Mouse (Mus musculus) thymus, postnatal 4 days (tissue): Measurements from ENCODE around the gene Gm49387.
A peak's percentile ranks its signal among the peaks of the same experiment; 100 is the strongest.
"Not testable (repeated sequence)": the region's sequence is repeated elsewhere in the genome, so short reads cannot be mapped to it uniquely, and the experiment has no call there.

Experiments
- DNase-seq: peaks from one replicate; pipeline ENCODE4 v3.0.0; 2021

Gm49387 gene

GRCm38 (mm10) chr14:31630677-31631076 lies 10.0 kb downstream of the Gm49387 start:
- no peak for DNase-seq

- DNase-seq, result no peak
Observed at GRCm38 (mm10) chr14:31622748-31623147, 17.9 kb downstream of the Gm49387 start.

DNA sequence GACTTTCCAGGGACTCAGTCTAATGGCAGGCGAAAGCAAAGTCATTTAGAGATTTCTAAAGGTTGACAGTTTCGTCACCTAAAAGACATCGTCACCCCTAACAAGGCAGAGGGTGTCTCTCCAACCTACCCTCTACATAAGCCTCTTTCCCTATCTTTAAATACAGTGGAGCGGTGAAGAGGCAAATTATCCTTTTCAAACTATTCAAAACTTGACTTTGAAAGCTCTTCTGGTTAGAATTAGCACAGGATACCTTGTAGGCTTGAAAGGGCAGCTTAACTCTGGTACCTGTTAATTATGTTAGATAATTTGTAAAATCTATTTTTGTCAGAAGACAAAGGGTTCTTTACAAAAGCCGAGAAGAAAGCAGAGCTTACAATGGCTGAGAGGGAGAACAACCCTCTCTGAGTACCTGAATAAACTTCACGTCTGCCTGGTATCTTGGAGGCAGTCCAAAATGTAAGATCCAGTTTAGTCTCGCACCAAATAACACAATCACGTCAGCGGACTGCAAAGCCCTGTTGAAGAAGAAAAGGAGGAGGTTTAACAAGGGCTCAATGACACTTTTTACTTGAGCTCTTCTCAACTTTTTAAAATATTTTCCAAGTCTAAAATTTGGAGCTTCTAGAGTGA lies 20.0 kb downstream of the Gm49387 start:
- DNase-seq, result no peak

DNA sequence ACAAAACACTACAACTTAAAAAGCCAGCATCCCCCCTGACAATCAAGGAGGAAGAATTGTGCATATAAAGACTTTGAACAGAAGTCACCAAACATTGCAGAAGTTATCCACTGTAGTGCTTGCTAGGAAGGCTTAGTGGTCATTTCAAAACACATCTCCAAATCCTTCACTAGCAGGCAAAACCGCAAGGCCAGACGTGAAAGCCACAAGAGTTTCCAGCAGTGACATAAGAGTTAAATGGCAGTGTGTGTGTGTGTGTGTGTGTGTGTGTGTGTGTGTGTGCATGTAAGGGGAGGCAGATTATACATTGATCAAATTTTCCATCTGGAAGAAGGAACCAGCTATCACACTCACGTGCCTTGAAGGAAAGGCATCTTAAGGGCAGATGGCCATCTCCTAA lies 22.7 kb downstream of the Gm49387 start:
- DNase-seq, result no peak

- DNase-seq, result no peak
Observed at GRCm38 (mm10) chr14:31617204-31617603, 23.5 kb downstream of the Gm49387 start.

DNA sequence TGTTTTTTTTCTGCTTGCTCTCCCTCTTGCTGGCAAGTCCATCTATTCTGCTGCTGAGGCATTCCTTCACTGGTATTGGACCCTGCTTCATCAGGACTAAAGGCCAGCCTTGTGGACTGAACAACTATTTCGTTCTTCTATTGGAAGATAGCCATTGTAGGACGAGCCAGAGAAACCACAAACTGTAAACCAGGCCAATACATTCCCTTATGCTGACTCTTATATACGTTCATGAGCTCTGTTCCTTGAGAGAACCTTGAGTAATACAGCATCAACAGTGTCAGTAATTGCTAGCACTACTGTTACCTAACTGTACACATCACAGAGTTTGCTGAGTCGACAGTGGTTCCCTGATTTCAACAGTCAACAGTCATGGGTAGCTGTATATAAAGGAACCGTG lies 27.0 kb downstream of the Gm49387 start:
- DNase-seq, result no peak

GRCm38 (mm10) chr14:31611986-31612385 lies 28.7 kb downstream of the Gm49387 start:
- DNase-seq, result peak; percentile 34

DNA sequence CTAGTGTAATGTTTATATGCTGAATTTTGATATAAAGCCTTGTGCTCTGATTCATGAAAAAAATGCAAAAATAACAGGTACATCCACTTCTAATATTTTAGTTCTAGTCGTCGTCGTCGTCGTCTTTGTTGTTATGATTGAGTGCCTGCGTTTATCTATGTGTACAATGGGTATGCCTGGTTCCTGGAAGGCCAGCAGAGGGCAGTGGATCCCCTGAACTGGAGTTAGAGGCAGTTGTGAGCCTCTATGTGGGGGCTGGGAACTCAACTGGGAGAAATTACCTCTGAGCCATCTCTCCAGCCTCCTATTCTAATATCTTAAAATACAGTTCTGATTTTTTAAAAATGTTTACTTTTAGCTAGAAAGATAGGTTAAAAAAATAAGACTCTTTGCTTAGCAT lies 35.2 kb downstream of the Gm49387 start:
- DNase-seq, result peak; percentile 62

DNA sequence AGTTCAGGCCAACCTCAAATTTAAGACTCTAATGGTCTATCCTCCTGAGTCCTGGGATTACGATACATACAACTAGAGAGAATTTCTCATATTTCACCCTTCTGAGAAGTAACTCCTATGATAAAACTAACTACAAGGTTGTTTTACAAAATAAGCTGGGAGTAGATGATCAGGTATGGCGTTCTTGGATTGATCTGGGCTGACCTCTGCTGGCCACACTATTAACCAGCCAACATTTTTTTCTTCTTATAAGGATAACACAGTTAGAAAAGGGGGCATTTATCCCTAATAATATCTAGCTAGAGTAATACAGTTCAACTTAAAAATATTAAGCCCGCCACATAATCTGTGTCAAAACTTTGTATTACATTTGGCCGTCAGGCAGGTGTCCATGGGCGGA lies 35.8 kb downstream of the Gm49387 start:
- peak; percentile 62 for DNase-seq

DNA sequence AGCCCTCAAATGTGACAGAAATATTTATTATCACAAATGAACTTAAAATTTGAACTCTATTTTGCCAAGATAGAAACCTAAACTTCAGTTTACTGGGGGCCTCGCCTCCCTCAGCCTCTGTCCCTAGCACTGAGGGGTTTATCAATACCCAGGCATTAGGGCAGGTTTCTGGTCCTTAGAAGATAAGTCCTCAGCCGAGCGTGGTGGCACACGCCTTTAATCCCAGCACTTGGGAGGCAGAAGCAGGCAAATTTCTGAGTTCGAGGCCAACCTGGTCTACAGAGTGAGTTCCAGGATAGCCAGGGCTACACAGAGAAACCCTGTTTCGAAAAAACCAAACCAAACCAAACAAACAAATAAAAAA lies 38.1 kb downstream of the Gm49387 start:
- not testable (repeated sequence) for DNase-seq

DNA sequence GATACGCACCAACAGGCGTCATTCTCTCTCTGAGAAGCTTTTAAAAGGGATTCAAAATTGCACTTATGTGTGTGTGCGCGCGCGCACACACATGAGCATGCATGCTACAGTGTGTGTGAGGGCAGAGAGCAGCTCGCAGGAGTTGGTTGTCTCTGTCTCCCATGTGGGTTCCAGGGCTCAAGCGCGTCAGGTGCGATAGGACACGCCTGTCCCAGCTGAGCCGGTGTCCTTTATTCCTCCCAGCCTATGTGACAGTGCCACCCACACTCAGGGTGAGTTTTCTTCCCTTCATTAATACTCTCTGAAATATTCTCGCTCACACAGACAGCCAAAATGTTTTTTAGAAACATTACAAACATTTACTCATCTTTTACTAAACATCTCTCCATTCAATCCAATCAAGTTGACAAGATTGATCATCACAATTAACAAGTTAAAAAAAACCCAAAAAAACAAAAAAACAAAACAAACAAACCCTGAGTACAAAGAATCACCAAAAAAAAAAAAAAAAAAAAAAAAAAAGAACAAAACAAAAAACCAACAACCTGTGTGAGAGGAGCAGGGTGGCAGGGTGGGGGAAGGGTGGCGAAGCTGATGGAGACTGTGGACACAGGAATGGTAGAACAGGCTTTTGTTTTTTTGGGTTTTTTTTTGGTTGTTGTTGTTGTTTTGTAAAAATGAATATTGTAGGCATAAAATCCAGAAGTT lies 38.6 kb downstream of the Gm49387 start:
- DNase-seq, result peak; percentile 51

- no peak for DNase-seq
Observed at GRCm38 (mm10) chr14:31597446-31597845, 43.2 kb downstream of the Gm49387 start.

- no peak for DNase-seq
Observed at GRCm38 (mm10) chr14:31596408-31596807, 44.3 kb downstream of the Gm49387 start.

DNA sequence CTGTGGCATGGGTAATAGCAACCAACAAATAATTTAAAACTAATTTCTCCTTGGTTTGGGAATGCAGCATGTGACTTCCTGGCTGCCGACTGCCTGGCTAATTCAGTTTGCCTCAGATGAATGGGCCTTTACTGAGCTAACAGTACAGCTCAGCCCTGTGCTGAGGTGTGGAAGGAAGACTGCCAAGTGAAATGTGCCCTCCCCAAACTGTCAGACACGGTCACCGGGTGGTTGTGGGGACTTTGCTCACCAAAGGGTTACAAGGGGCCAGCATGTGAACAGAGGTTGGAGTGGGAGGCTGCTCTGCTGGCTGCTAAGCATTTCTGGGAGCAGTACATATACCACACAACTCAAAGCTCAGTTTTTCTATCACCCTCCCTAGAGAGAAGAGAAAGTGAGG lies 46.0 kb downstream of the Gm49387 start:
- no peak for DNase-seq

DNA sequence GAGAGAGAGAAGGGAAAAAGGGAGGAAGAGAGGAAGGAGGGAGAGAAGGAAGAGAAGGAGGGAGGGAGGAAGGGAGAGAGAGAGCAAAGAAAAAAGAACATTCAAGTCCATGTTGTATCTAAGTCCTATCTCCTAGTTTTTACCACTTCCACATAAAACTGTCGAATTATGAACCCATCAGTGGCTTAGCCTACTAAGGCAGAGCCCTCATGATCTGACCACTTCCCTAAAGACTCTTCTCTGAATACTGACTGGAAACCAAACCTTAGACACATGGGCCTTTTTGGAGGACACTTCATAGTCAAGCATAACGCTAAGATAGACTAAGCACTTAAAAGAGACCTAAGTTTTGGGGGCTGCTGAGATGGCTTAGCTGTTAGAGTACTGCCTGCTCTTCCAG lies 47.6 kb downstream of the Gm49387 start:
- no peak for DNase-seq

- no peak for DNase-seq
Observed at GRCm38 (mm10) chr14:31591243-31591642, 49.4 kb downstream of the Gm49387 start, which contains the start of gene Colq. TSS of gene Colq (minus strand) at chr14:31591343.

DNA sequence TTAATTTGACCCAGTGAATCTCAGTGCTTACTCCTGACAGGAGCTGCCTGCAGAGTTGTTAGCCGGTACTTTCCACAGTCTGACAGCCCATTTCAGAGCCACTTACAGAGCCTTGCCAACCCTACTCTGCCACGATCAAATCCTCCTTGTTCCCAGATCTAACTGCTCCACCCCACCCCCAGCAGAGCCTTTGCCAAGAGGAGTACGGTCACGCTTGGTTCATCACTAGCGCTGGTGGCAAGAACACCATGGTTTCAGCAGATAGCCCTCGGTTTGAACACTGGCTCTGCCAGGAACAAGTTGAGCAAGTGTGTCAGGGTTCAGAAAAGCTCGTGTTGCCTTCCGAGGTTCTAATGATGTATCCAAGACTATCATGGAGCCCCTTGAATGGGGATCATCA lies 54.2 kb downstream of the Gm49387 start:
- DNase-seq, result no peak

DNA sequence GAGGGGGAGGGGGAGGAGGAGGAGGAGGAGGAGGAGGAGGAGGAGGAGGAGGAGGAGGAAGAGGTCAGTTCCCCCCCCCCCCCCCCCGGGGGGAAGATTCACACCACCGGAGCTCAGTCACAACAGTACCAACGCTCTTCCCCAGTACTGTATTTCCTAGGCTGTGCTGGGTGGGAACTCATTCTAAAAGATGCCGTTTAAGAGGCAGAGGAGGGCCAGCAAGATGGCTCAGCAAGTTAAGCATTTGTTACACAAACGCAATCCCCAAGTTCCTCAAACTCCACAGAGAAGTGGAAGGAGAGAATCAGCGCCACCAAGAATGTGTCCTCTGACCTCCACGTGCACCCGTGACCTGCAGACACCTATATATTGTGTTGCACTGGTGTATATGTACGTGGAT lies 57.6 kb downstream of the Gm49387 start:
- no peak for DNase-seq

GRCm38 (mm10) chr14:31577966-31578735 lies 62.5 kb downstream of the Gm49387 start:
- DNase-seq, result peak; percentile 55

DNA sequence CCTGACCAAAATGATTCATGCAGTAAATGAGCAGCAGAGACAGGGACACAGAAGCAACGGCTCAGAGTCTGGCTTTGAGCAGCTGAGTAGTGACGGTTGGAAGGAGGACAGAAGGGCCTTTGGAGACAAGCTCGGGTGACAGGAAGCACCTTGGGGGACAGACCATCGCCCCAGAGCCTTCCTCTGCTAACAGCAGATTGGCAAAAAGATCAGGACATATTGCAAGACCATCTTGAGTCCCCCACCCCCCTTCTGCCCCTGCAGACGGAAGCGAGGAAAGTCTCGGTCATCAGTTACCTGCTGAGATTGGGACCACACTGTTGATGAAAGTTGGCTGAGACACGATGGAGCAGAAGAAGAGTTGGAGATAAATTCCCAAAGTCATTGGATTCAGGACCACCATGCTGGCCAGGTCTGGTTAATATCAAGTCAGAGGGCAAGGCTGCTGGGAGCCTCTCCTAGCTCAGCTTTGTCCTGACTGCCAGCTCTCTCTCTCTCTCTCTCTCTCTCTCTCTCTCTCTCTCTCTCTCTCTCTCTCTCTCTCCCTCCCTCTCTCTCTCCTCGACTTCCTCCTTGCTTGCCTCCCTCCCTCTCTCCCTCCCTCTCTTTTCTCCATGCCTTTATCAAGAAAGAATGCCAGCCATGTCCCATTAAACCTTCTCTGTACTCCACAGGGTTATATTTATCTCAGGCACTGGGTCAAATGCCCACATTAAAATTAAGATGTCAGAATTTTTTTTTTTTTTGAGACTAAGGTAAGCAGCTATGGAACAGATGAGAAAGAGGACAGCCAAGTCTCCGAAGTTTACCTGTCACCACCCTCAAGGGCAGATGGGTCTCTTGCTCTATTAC lies 63.6 kb downstream of the Gm49387 start:
- DNase-seq, result peak; percentile 61

DNA sequence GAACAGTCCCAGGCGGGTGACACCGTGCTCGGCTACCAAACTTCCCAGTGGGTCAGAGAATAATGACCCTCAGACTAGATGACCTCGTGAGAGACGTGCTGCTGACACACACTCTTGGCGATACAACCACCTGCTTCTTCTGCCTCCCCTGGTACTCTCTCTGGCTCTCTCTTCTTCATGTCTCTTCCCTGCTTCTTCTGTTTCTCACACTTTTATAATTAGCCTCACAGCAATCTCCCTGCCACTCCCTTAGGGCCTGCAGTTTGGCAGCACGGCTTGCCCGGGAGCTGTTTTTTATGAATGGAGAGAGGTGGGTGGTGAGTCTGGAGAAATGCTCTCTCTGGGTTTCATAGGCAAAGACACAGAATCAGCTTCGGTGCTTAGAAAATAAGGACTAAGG lies 64.8 kb downstream of the Gm49387 start:
- DNase-seq, result no peak

- peak; percentile 67 for DNase-seq
Observed at GRCm38 (mm10) chr14:31574903-31575665, 65.6 kb downstream of the Gm49387 start.
